Mouse (Mus musculus) brain, embryonic 14.5 days (tissue): ENCODE results near the gene Odf2l.

ENCODE experiments used
- CTCF ChIP-seq: fragments of 200-500 bp; IDR thresholded peaks from 2 replicates; pipeline ENCODE4 v1.5.1; 2012; ENCODE audit warnings: inconsistent platforms, mild to moderate bottlenecking, moderate library complexity, borderline replicate concordance; ENCODE audit not compliant: insufficient read depth, insufficient read length; ENCODE audit errors: extremely low read depth
- POLR2A ChIP-seq: fragments of 200-500 bp; IDR thresholded peaks from 2 replicates; pipeline ENCODE4 v1.6.1; 2012; ENCODE audit warnings: mild to moderate bottlenecking, inconsistent platforms, borderline replicate concordance; ENCODE audit not compliant: poor library complexity, insufficient read depth, insufficient read length, severe bottlenecking; ENCODE audit errors: extremely low read depth

DNA sequence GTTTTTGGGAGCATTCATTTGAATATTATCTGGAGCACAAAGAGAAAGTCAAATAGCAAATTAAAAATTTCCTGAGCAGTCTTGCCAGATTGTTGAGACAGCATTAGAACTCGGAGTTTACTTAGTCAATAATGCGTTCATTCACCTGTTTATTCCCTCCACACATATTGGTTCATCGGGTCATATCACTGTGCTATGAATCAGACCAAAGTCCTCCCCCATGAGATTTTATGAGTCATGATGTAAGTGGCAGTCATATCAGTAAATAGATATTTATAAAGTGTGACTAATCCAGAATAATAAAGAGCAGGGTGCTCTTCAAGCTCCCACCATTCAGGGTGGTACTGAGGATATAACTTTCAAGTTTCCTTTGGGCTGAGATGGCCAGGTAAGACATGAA, 46.0 kb upstream of the Odf2l start:
- no peak for TF ChIP-seq CTCF
- TF ChIP-seq POLR2A, result no peak
